Mouse (Mus musculus) erythroblast, embryonic 14.5 days (primary cell): ENCODE measurements around the gene Hoxa13.

Experiments used
- GATA1 ChIP-seq: IDR thresholded peaks from 2 replicates; pipeline ENCODE4 v1.6.1; 2012; ENCODE audit warnings: low read length, inconsistent platforms, mixed read lengths
- TAL1 ChIP-seq: IDR thresholded peaks from 3 replicates; pipeline ENCODE4 v1.6.1; 2012; ENCODE audit warnings: low read length, inconsistent platforms, mixed read lengths

GRCm38 (mm10) chr6:52214271-52214670 lies 46.4 kb downstream of the Hoxa13 start:
- TF ChIP-seq GATA1 (no peak), TAL1 (no peak)
